Mouse (Mus musculus): ENCODE results near the gene Tmtc4.

The Tmtc4 gene

GRCm38 (mm10) chr14:122983226-122984215 is at the start of gene Tmtc4:
Gene Tmtc4, minus strand, starts transcription at chr14:122984035.
- DNase-seq, result peak; percentile 96

- DNase-seq, result no peak
Observed at GRCm38 (mm10) chr14:123032435-123032834, 48.6 kb upstream of the Tmtc4 start.

- no peak for DNase-seq
Observed at GRCm38 (mm10) chr14:123027876-123028275, 44.0 kb upstream of the Tmtc4 start.

GRCm38 (mm10) chr14:123022981-123023380 is 39.1 kb upstream of the Tmtc4 start:
- no peak for DNase-seq

- DNase-seq, result no peak
Observed at GRCm38 (mm10) chr14:123016310-123016709, 32.5 kb upstream of the Tmtc4 start.

GRCm38 (mm10) chr14:123015687-123016086 is 31.9 kb upstream of the Tmtc4 start:
- DNase-seq, result no peak

- no peak for DNase-seq
Observed at GRCm38 (mm10) chr14:123009108-123010018, 25.5 kb upstream of the Tmtc4 start.

GRCm38 (mm10) chr14:123008672-123009071 is 24.8 kb upstream of the Tmtc4 start:
- no peak for DNase-seq

- no peak for DNase-seq
Observed at GRCm38 (mm10) chr14:123003715-123004114, 19.9 kb upstream of the Tmtc4 start.

- no peak for DNase-seq
Observed at GRCm38 (mm10) chr14:123001391-123001790, 17.6 kb upstream of the Tmtc4 start.

GRCm38 (mm10) chr14:122997465-122997864 is 13.6 kb upstream of the Tmtc4 start:
- DNase-seq, result no peak

- DNase-seq, result no peak
Observed at GRCm38 (mm10) chr14:122993935-122994334, 10.1 kb upstream of the Tmtc4 start.

GRCm38 (mm10) chr14:122992937-122993336 is 9.1 kb upstream of the Tmtc4 start:
- no peak for DNase-seq

- DNase-seq, result no peak
Observed at GRCm38 (mm10) chr14:122990521-122991052, 6.8 kb upstream of the Tmtc4 start.

GRCm38 (mm10) chr14:122986404-122986803 is 2.6 kb upstream of the Tmtc4 start:
- no peak for DNase-seq

- DNase-seq, result peak; percentile 60
Observed at GRCm38 (mm10) chr14:122982571-122983225, 1.1 kb downstream of the Tmtc4 start.

GRCm38 (mm10) chr14:122981831-122982485 is 1.9 kb downstream of the Tmtc4 start:
- no peak for DNase-seq

GRCm38 (mm10) chr14:122978871-122979270 is 5.0 kb downstream of the Tmtc4 start:
- DNase-seq, result no peak

- no peak for DNase-seq
Observed at GRCm38 (mm10) chr14:122977797-122978140, 6.1 kb downstream of the Tmtc4 start.

- no peak for DNase-seq
Observed at GRCm38 (mm10) chr14:122977056-122977796, 6.6 kb downstream of the Tmtc4 start.

- DNase-seq, result no peak
Observed at GRCm38 (mm10) chr14:122974854-122975570, 8.8 kb downstream of the Tmtc4 start.
